In the genomic region with DNA sequence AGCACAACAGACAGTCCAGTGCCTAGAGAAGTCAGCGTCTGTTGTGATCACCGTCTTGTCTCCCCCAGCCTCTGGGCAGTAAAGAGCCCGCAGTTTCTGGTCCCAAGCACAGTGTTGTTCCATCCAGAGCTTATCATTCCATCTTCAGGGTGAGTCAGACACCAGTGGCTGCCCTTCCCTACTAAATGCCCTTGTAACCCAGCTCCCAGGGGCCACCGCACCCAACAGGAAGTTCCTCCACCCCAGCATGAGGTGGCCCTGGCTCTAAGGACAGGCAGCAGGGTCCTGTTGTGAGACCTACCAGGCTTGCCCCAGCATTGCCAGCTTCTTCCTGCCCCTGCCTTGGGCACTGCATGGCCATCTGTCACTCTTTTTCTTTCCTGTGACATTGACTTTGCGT, we compare ENCODE assay signal across 8 mouse cellular contexts. TPM values are rescaled to one million over a fixed set of nuclear protein-coding genes. Genes with fewer than 3 reads are reported as not detected.
DNase-seq lines count a peak whose midpoint lies in the region; ATAC-seq lines count a peak whose summit lies in the region.

No protein-coding gene starts in this region.

- WGBS in kidney, embryonic 15.5 days = 73% methylated on average over 5 of the region's 5 CpGs
- 74% methylated on average over 5 of the region's 5 CpGs for WGBS in lung, embryonic 16.5 days
- WGBS in forebrain, embryonic 11.5 days = 89% methylated on average over 5 of the region's 5 CpGs

- H3K4me2 ChIP-seq in kidney, embryonic 15.5 days = no peak overlapping the region
- no peak overlapping the region for H3K4me2 ChIP-seq in lung, embryonic 16.5 days (ENCODE audit: low read depth, low read length)
- H3K4me2 ChIP-seq in forebrain, embryonic 11.5 days (ENCODE audit: low read depth, low read length, severe bottlenecking) = no peak overlapping the region

- no peak for ATAC-seq in kidney, embryonic 15.5 days (replicated peaks; ENCODE audit: low FRiP score)
- no peak for ATAC-seq in lung, embryonic 16.5 days (ENCODE audit: low read depth)
- ATAC-seq in forebrain, embryonic 11.5 days (replicated peaks; ENCODE audit: low FRiP score) = no peak

- H3K27me3 ChIP-seq in kidney, embryonic 15.5 days = no peaks in the 10 kb centered on the region
- no peaks in the 10 kb centered on the region for H3K27me3 ChIP-seq in lung, embryonic 16.5 days (ENCODE audit: control insufficient read depth, insufficient read depth, low read depth, low read length)
- H3K27me3 ChIP-seq in forebrain, embryonic 11.5 days (ENCODE audit: control insufficient read depth, insufficient read depth, low read length) = no peaks in the 10 kb centered on the region

- no peaks in the 10 kb centered on the region for H3K9me3 ChIP-seq in kidney, embryonic 15.5 days (replicated peaks)
- H3K9me3 ChIP-seq in lung, embryonic 16.5 days (ENCODE audit: control insufficient read depth, low read length) = no peaks in the 10 kb centered on the region
- H3K9me3 ChIP-seq in forebrain, embryonic 11.5 days (ENCODE audit: control insufficient read depth, low read length) = no peaks in the 10 kb centered on the region

- peaks cover 72% of the 10 kb centered on the region for H3K4me1 ChIP-seq in kidney, embryonic 15.5 days
- peaks cover 45% of the 10 kb centered on the region for H3K4me1 ChIP-seq in lung, embryonic 16.5 days (replicated peaks; ENCODE audit: control insufficient read depth, insufficient read depth, low read length)
- H3K4me1 ChIP-seq in forebrain, embryonic 11.5 days (replicated peaks; ENCODE audit: control insufficient read depth, insufficient read depth, low read length) = 0 out of 2 replicates have a peak, but pooled peaks cover 9% of the 10 kb centered on the region

- H3K36me3 ChIP-seq in kidney, embryonic 15.5 days = no peaks in the 10 kb centered on the region
- H3K36me3 ChIP-seq in lung, embryonic 16.5 days (ENCODE audit: control insufficient read depth, insufficient read depth, low read length) = no peaks in the 10 kb centered on the region
- H3K36me3 ChIP-seq in forebrain, embryonic 11.5 days (ENCODE audit: control insufficient read depth, insufficient read depth, low read length) = no peaks in the 10 kb centered on the region

- H3K9ac ChIP-seq in kidney, embryonic 15.5 days = no peak overlapping the region
- H3K9ac ChIP-seq in lung, embryonic 16.5 days (ENCODE audit: low read length) = peak overlapping the region; percentile 42
- H3K9ac ChIP-seq in forebrain, embryonic 11.5 days (ENCODE audit: low read length) = no peak overlapping the region

- no peak overlapping the region for H3K4me3 ChIP-seq in kidney, embryonic 15.5 days (replicated peaks)
- H3K4me3 ChIP-seq in lung, embryonic 16.5 days (ENCODE audit: low read length) = no peak overlapping the region
- no peak overlapping the region for H3K4me3 ChIP-seq in forebrain, embryonic 11.5 days (ENCODE audit: low read depth, low read length)

- peak overlapping the region; percentile 92 for H3K27ac ChIP-seq in kidney, embryonic 15.5 days
- peak overlapping the region; percentile 97 for H3K27ac ChIP-seq in lung, embryonic 16.5 days (ENCODE audit: low read length)
- H3K27ac ChIP-seq in forebrain, embryonic 11.5 days (ENCODE audit: low read depth, low read length) = no peak overlapping the region

- no peak for DNase-seq in kidney, adult 9 months
- DNase-seq in CD4-positive, CD25-positive, alpha-beta regulatory T cell, adult 2 months (ENCODE audit: low read depth, low spot score) = peak; percentile 41
- DNase-seq in R1 (ENCODE audit: low read depth, low spot score) = peak; percentile 17
- DNase-seq in adipocyte (ENCODE audit: low spot score) = no peak
- DNase-seq in ovary, postnatal 14 days (ENCODE audit: low spot score) = no peak
- no peak for DNase-seq in forebrain, embryonic 11.5 days (ENCODE audit: low spot score)

RNA-seq across cellular contexts. Expression of gene Ccdc12, which starts 29.3 kb away (rescaled TPM):
- 151 and 157 TPM in 2 replicates for polyA plus RNA-seq in kidney, embryonic 15.5 days (2015; fragmentation: Nextera tagmentation; extraction: Ambion mirVana)
- polyA plus RNA-seq in lung, embryonic 16.5 days (2015; fragmentation: Nextera tagmentation; extraction: Ambion mirVana) = 160 and 167 TPM in 2 replicates
- 149 and 164 TPM in 2 replicates for polyA plus RNA-seq in forebrain, embryonic 11.5 days (2014; fragmentation: Nextera tagmentation; extraction: Ambion mirVana)

RNA-seq across cellular contexts. Expression of gene Nbeal2, which starts 31.6 kb away (rescaled TPM):
- 3.7 and 5.5 TPM in 2 replicates for polyA plus RNA-seq in kidney, embryonic 15.5 days (2015; fragmentation: Nextera tagmentation; extraction: Ambion mirVana)
- 5.0 and 6.9 TPM in 2 replicates for polyA plus RNA-seq in lung, embryonic 16.5 days (2015; fragmentation: Nextera tagmentation; extraction: Ambion mirVana)
- 2.2 and 2.4 TPM in 2 replicates for polyA plus RNA-seq in forebrain, embryonic 11.5 days (2014; fragmentation: Nextera tagmentation; extraction: Ambion mirVana)

RNA-seq across cellular contexts. Expression of gene Myl3, which starts 56.1 kb away (rescaled TPM):
- 1.8 and 3.9 TPM in 2 replicates for polyA plus RNA-seq in kidney, embryonic 15.5 days (2015; fragmentation: Nextera tagmentation; extraction: Ambion mirVana)
- polyA plus RNA-seq in lung, embryonic 16.5 days (2015; fragmentation: Nextera tagmentation; extraction: Ambion mirVana) = 10.6 and 13.9 TPM in 2 replicates
- 0.92 TPM in 1 of 2 replicates, not detected in the other for polyA plus RNA-seq in forebrain, embryonic 11.5 days (2014; fragmentation: Nextera tagmentation; extraction: Ambion mirVana)

Comparison
In these comparisons a context has a peak if more than half of its experiments do, and no peak if none do; other contexts are left out.
1. DNase-seq: peak in CD4-positive, CD25-positive, alpha-beta regulatory T cell, adult 2 months (single experiment) and R1 (single experiment); none in kidney, adult 9 months (single experiment), adipocyte (single experiment), ovary, postnatal 14 days (single experiment) and forebrain, embryonic 11.5 days (single experiment).